In genomic region chr8:46739956-46740512, GRCm38 (mm10) we compare ENCODE assay signal across 7 mouse cellular contexts. TPM values are rescaled to one million over a fixed set of nuclear protein-coding genes. Genes with fewer than 3 reads are reported as not detected.
DNase-seq lines count a peak whose midpoint lies in the region; ATAC-seq and TF ChIP-seq lines count a peak whose summit lies in the region.

No protein-coding gene starts in this region.

- H3K79me2 ChIP-seq in macrophage (ENCODE audit: inconsistent target): peaks cover 74% of the 10 kb centered on the region

- H3K36me3 ChIP-seq in testis, adult 2 months (ENCODE audit: control insufficient read depth, insufficient read depth, low read length): no peaks in the 10 kb centered on the region
- 0 out of 2 replicates have a peak, but pooled peaks cover 6% of the 10 kb centered on the region for H3K36me3 ChIP-seq in heart, embryonic 13.5 days
- H3K36me3 ChIP-seq in macrophage (ENCODE audit: inconsistent target): peaks cover 7% of the 10 kb centered on the region; the same call in 1 of the 2 replicates
- H3K36me3 ChIP-seq in stomach, postnatal 0 days (ENCODE audit: control insufficient read depth, insufficient read depth, low read length): no peaks in the 10 kb centered on the region

- H3K4me3 ChIP-seq in testis, adult 2 months (ENCODE audit: control insufficient read depth, low read depth, low read length): peak overlapping the region; percentile 88
- peak overlapping the region; percentile 96 for H3K4me3 ChIP-seq in heart, embryonic 13.5 days
- peak overlapping the region; percentile 94 for H3K4me3 ChIP-seq in macrophage (ENCODE audit: inconsistent target)
- peak overlapping the region; percentile 96 for H3K4me3 ChIP-seq in stomach, postnatal 0 days (ENCODE audit: low read depth, low read length)

- peaks cover 8% of the 10 kb centered on the region for H3K4me1 ChIP-seq in testis, adult 2 months (ENCODE audit: control insufficient read depth, insufficient read depth, low read length)
- peaks cover 35% of the 10 kb centered on the region for H3K4me1 ChIP-seq in heart, embryonic 13.5 days
- H3K4me1 ChIP-seq in stomach, postnatal 0 days (replicated peaks; ENCODE audit: control insufficient read depth, insufficient read depth): no peaks in the 10 kb centered on the region; the same call in 1 of the 2 replicates

- peak overlapping the region; percentile 67 for H3K27ac ChIP-seq in testis, adult 2 months (ENCODE audit: control insufficient read depth, insufficient read depth, low read depth, low read length)
- H3K27ac ChIP-seq in heart, embryonic 13.5 days (replicated peaks): peak overlapping the region; percentile 96
- H3K27ac ChIP-seq in macrophage: peak overlapping the region; percentile 94
- peak overlapping the region; percentile 99 for H3K27ac ChIP-seq in stomach, postnatal 0 days (replicated peaks)

- ATAC-seq in heart, embryonic 13.5 days (ENCODE audit: extremely low read depth, insufficient number of reproducible peaks, low FRiP score, low TSS enrichment): no peak
- ATAC-seq in stomach, postnatal 0 days (ENCODE audit: low FRiP score, low TSS enrichment): no peak

- DNase-seq in testis, postnatal 14 days (ENCODE audit: low spot score): no peak
- DNase-seq in embryo, embryonic 10.5 days (ENCODE audit: low spot score): peak; percentile 43
- DNase-seq in layer of hippocampus, adult 9-11 months: peak; percentile 35
- peak; percentile 33 for DNase-seq in stomach, postnatal 0 days (ENCODE audit: low spot score)

- no peak for TF ChIP-seq POLR2A in testis, adult 2 months (IDR thresholded peaks at IDR 0.05; ENCODE audit: control insufficient read depth, low read depth, low read length)

- TF ChIP-seq CTCF in testis, adult 2 months (IDR thresholded peaks at IDR 0.05; ENCODE audit: control insufficient read depth, insufficient read depth, insufficient replicate concordance, low read depth, low read length): no peak
- no peak for TF ChIP-seq CTCF in stomach, postnatal 0 days (IDR thresholded peaks at IDR 0.05; ENCODE audit: low read depth)

- H3K4me2 ChIP-seq in heart, embryonic 13.5 days: peak overlapping the region; percentile 85
- peak overlapping the region; percentile 81 for H3K4me2 ChIP-seq in stomach, postnatal 0 days (replicated peaks; ENCODE audit: low read depth)

- H3K27me3 ChIP-seq in testis, adult 2 months (ENCODE audit: control insufficient read depth, insufficient read depth, low read length): no peaks in the 10 kb centered on the region
- no peaks in the 10 kb centered on the region for H3K27me3 ChIP-seq in heart, embryonic 13.5 days (replicated peaks)
- no peaks in the 10 kb centered on the region for H3K27me3 ChIP-seq in stomach, postnatal 0 days (ENCODE audit: control insufficient read depth, insufficient read depth, low read length)

- no peak for TF ChIP-seq EP300 in stomach, postnatal 0 days (optimal IDR thresholded peaks at IDR 0.05)

- under 1% methylated on average over 22 of the region's 22 CpGs for WGBS in heart, embryonic 13.5 days
- 0% methylated on average over 18 of the region's 22 CpGs for WGBS in macrophage (ENCODE audit: missing documents)
- under 1% methylated on average over 22 of the region's 22 CpGs for WGBS in stomach, postnatal 0 days

- H3K9ac ChIP-seq in heart, embryonic 13.5 days: peak overlapping the region; percentile 99
- H3K9ac ChIP-seq in stomach, postnatal 0 days (ENCODE audit: low read length): peak overlapping the region; percentile 99

- 0 out of 2 replicates have a peak, but pooled peaks cover 8% of the 10 kb centered on the region for H3K9me3 ChIP-seq in heart, embryonic 13.5 days
- H3K9me3 ChIP-seq in stomach, postnatal 0 days (ENCODE audit: control insufficient read depth, low read length): no peaks in the 10 kb centered on the region

RNA-seq across cellular contexts. Expression of gene Irf2, which starts 0.5 kb away (rescaled TPM):
- 8.4 and 10.1 TPM in 2 replicates for polyA plus RNA-seq in testis, adult 2 months (2012; rRNA removed)
- polyA plus RNA-seq in heart, embryonic 13.5 days (2015; fragmentation: Nextera tagmentation; extraction: Ambion mirVana): 10.8 and 14.0 TPM in 2 replicates
- total RNA-seq in macrophage (2018; cell fraction: chromatin; rRNA removed): 100 to 1,000 TPM; 126 to 622 (median 474) TPM
- total RNA-seq in macrophage (2018; cell fraction: cytosol; rRNA removed): 100 to 1,000 TPM in 7 of 26 experiments, 10 to 100 TPM in 19; 54.7 to 127 (median 84.0) TPM
- 100 to 1,000 TPM in 22 of 26 experiments, 10 to 100 TPM in 4; 57.1 to 457 (median 191) TPM for total RNA-seq in macrophage (2018; cell fraction: nucleus; rRNA removed)
- 57.1 to 103 TPM (median 64.5 TPM) in 3 replicates for polyA plus RNA-seq in macrophage (2018)
- 23.3 and 27.0 TPM in 2 replicates for polyA plus RNA-seq in stomach, postnatal 0 days (2015; fragmentation: Nextera tagmentation; extraction: Ambion mirVana)
